Mouse (Mus musculus): ENCODE measurements around the gene Lman2.

The Lman2 gene

DNA sequence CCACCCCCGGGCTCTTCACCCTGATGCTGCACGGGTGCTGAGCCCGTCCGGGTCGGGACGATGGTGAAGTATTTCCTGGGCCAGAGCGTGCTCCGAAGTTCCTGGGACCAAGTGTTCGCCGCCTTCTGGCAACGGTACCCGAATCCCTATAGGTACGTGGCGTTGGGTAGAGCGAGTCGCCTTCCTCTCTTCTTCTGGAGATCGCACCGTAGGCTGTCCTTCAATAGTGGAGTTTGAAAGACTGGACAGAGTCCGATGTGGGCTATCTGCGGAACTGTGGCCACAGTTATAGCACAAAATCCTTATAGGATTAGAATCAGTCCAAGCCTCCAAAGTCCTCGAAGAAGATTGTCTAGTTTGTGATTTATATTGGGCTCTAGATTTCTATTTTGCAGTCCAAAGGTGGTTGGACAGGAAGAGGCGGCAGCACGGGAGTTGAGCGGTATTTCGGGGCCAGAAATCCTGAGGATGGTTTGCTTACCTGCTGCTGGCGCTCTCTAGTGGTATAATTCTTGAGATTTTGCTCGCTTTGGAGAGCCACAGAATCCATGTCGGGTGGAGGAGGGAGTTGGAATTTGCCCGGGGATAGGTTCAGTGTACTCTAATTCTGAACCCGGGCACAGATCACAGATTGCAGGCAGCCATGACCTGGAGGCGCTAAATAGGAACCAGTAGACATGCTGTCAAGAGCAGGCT, 40.3 kb downstream of the Lman2 start:
- DNase-seq = no peak

DNA sequence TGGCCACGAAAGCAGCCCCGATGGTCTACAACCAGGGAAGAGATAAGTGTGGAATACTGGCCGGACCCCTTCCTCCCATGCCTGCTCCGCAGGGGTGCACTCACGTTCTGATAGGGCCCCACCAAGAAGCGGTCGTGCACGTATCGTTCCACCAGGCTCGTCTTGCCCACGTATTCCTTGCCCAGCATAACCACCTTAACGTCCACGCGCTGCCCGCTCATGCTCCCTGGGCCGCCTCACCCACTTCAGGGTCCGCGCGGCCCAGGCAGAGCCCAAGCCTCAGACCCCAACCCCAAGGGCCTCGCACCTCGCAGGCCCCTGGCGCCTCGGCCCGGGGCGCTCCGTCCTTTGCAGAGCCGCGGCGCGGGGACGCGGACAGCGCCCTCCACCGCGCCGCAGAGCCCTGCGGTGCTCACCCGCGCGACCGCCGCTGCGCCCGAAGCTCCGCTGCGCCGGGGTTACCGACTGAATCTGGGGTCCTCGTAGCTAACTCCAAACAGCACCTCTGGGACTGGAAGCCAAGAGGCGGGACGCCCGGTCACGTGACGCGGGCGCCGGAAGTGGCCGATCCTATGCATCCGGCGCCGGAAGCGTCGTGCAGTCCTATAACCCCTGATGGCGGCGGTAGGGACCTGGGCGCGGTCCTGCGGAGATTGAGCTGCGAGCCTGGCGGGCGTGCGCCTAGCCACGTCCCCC, 41.0 kb downstream of the Lman2 start, which contains the start of gene Rab24:
Gene Rab24, minus strand, starts transcription at position 513 of the 696 bp plus-strand sequence.
- DNase-seq = peak; percentile 87

- no peak for DNase-seq
These were observed 42.6 kb downstream of the Lman2 start, which contains the start of gene Prelid1 for GRCm38 (mm10) chr13:55319931-55320533. Gene Prelid1 (plus strand): TSS chr13:55320500.

- DNase-seq = no peak
These were observed 44.2 kb downstream of the Lman2 start for GRCm38 (mm10) chr13:55318351-55318750.

GRCm38 (mm10) chr13:55314891-55315412, 47.6 kb downstream of the Lman2 start:
- DNase-seq = no peak

DNA sequence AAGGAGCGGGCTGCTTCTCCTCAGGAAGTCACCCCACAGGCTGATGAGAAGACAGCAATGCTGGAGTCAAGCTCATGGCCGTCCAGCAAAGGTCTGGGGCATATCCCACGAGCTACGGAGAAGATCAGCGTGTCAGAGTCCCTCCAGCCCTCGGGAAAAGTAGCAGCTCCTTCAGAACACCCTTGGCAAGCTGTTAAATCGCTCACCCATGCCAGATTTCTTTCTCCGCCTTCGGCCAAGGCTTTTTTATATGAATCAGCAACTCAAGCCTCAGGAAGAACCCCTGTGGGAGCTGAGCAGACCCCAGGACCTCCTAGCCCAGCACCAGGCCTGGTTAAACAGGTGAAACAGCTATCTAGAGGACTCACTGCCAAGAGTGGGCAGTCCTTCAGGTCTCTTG, 49.5 kb downstream of the Lman2 start:
- DNase-seq = no peak

GRCm38 (mm10) chr13:55312028-55312630, 50.5 kb downstream of the Lman2 start:
- DNase-seq = no peak

GRCm38 (mm10) chr13:55300913-55301312, 61.7 kb downstream of the Lman2 start:
- DNase-seq = no peak

- DNase-seq = no peak
These were observed 65.8 kb downstream of the Lman2 start for GRCm38 (mm10) chr13:55296760-55297159.

Measured in right cerebral cortex, postnatal 4 days (tissue).